Mouse (Mus musculus): ENCODE data around the gene Nckipsd.

Nckipsd gene

GRCm38 (mm10) chr9:108805768-108806167 is 2.4 kb upstream of the Nckipsd start:
- no peak for DNase-seq

- DNase-seq, result no peak
Measured at GRCm38 (mm10) chr9:108806379-108806778, 1.8 kb upstream of the Nckipsd start.

GRCm38 (mm10) chr9:108806831-108807230 is 1.3 kb upstream of the Nckipsd start:
- DNase-seq, result no peak

- no peak for DNase-seq
Measured at GRCm38 (mm10) chr9:108807674-108808073, 494 bp upstream of the Nckipsd start.

- DNase-seq, result no peak
Measured at GRCm38 (mm10) chr9:108809188-108809587, 1.0 kb downstream of the Nckipsd start.

GRCm38 (mm10) chr9:108809723-108810122 is 1.6 kb downstream of the Nckipsd start:
- DNase-seq, result no peak

GRCm38 (mm10) chr9:108810516-108810915 is 2.3 kb downstream of the Nckipsd start:
- no peak for DNase-seq

- DNase-seq, result no peak
Measured at GRCm38 (mm10) chr9:108815557-108815956, 7.4 kb downstream of the Nckipsd start.

GRCm38 (mm10) chr9:108819495-108819894 is 11.3 kb downstream of the Nckipsd start:
- DNase-seq, result peak; percentile 78

GRCm38 (mm10) chr9:108820077-108820476 is 11.9 kb downstream of the Nckipsd start:
- no peak for DNase-seq

- DNase-seq, result no peak
Measured at GRCm38 (mm10) chr9:108824144-108824685, 16.0 kb downstream of the Nckipsd start.

GRCm38 (mm10) chr9:108824755-108825413 is 16.7 kb downstream of the Nckipsd start:
- DNase-seq, result no peak

GRCm38 (mm10) chr9:108825820-108826699 is 17.9 kb downstream of the Nckipsd start, which contains the start of gene Celsr3:
TSS of gene Celsr3 (plus strand) at chr9:108826320.
- DNase-seq, result peak; percentile 61

- peak; percentile 86 for DNase-seq
Measured at GRCm38 (mm10) chr9:108826700-108827340, 18.7 kb downstream of the Nckipsd start.

GRCm38 (mm10) chr9:108827454-108827853 is 19.3 kb downstream of the Nckipsd start:
- peak; percentile 40 for DNase-seq

- peak; percentile 32 for DNase-seq
Measured at GRCm38 (mm10) chr9:108827906-108828305, 19.7 kb downstream of the Nckipsd start.

GRCm38 (mm10) chr9:108831637-108832036 is 23.5 kb downstream of the Nckipsd start:
- no peak for DNase-seq

GRCm38 (mm10) chr9:108832390-108833108 is 24.4 kb downstream of the Nckipsd start:
- DNase-seq, result peak; percentile 79

- no peak for DNase-seq
Measured at GRCm38 (mm10) chr9:108842989-108843388, 34.8 kb downstream of the Nckipsd start.

- DNase-seq, result no peak
Measured at GRCm38 (mm10) chr9:108845390-108845789, 37.2 kb downstream of the Nckipsd start.

GRCm38 (mm10) chr9:108847374-108847773 is 39.2 kb downstream of the Nckipsd start:
- DNase-seq, result no peak

- DNase-seq, result no peak
Measured at GRCm38 (mm10) chr9:108848419-108848818, 40.3 kb downstream of the Nckipsd start.

Measured in thymus, postnatal 4 days (tissue).